Mouse (Mus musculus): ENCODE measurements around the gene Trank1.

Gene Trank1

DNA sequence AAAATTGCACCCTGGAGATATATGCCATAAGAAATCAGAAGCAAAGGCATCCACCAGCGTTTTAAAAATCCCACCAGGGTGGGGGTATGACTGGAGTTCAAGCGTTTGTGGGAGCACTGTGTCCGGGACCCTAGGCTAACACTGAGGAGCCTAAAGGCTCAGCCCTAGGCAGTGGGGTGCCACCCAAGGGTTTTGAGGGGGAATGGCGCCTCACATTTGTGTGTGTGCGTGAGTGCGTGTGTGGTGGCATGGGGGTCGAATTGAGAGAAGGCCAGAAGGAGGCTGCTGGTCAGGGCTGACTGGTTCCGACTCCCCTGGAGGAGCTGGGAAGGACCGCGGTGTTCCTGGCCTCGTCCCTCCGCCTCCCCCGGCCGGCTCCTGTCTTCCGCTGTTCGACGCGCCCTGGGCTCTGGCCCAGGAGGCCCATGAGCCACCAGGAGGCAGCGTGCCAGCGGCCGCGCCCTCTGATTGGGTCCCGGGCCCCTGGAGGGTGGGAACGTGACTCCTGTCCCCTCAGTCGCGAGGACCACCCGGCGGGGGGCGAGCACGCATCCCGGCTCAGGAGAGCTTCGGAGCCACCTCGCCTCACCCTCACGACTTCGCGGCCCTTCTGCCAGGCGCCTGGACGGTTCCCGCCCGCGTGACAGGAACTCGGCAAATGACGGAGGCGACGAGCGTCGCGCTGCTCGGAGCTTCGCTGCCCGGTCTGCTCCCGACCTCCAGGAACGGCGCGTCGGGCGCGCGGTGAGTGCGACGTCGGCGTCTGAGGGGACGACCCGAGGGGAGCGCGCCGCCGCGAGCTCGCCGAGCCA lies at the start of gene Trank1:
Gene Trank1 (plus strand): TSS at position 709 of the 812 bp plus-strand sequence.
- DNase-seq (ENCODE audit: low spot score), result peak; percentile 91

DNA sequence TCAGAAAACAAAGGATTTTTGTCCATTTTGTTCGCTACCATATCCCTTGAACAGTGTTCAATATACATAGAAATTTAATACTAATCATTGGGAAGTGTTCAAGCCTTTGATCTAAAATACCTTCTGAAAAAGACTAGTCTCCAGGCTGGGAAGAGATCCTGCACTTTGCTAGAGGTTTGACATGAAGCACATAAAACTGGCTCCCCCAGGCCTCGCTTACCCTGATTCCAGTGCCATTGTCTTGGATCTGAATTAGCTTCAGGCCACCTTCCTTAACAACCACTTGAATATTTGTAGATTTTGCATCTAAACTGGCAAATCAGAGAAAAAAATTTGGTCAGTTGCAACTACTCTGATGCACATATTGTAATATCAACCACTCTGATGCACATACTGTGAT lies 43.5 kb upstream of the Trank1 start:
- DNase-seq (ENCODE audit: low spot score), result no peak

DNA sequence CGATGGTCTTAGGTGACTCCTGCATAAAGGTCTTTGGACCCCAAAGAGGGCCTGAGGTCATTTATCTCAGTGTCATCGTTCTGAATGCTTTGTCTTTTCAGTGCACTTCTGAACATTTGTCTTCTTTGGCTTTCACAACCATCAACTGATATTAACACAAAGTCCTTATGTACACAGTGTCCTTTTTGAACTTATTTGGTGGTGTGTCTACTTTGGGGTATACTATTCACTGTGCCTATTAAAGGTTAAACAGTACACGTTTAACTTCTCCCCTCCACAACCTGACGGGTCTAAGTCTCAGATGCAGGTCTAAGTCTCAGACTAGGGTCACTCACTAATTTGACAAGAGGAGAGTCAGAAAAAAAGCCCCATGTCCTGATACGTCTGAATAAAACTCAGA lies 40.9 kb upstream of the Trank1 start:
- no peak for DNase-seq (ENCODE audit: low spot score)

DNA sequence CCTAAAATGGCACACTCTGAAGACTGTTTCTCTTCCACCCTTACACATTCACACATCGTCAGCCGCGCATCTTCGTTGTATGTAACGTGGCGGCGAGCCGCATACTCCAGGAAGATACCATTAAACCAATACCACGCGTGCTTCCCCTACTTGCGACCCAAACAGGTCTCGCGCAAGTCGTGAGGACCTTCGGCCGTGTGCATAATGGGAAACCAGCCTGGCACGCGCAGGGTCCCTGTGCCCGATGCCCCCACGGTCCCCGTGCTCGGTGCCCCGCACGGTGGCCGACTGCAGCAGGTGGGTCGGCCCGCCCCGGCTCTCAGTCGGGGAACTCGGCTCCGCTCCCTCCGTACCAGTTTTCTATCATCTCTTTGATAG lies 40.5 kb upstream of the Trank1 start:
- no peak for DNase-seq (ENCODE audit: low spot score)

DNA sequence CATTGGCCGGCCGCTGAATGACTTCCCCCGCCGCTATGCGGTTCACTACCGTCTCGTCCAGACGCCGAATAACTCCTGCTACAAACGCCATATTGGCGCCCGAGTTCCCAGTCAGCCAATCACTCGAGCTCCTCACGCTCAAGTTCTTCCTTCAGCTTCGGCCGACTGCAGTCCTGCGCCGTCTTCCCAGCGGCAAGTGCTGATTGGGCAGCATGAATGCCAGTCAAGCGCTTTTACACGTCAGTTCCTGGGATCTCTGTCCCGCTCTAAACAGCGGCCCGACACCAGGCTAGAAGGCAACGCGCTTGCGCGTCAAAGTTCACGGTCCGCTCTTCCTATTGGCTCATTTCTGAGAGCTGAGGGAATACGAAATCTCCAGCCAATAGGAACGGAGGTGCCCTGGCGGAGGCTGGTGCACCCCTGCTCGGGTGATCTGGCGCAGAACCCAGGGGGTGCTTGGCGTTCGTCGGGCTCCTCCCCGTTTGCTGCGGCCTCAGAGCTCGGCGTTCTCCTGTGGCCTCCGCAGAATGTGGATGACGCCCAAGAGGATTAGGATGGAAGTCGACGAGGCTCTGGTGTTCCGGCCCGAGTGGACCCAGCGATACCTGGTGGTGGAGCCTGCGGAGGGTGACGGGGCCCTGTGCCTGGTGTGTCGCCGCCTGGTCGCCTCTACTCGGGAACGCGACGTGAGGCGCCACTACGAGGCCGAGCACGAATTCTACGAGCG lies 39.9 kb upstream of the Trank1 start, which contains the start of the genes Mlh1 and Epm2aip1:
Gene Mlh1 (minus strand): TSS at position 358 of the 727 bp plus-strand sequence.
Gene Epm2aip1 (plus strand): TSS at position 496 of the 727 bp plus-strand sequence.
- peak; percentile 100 for DNase-seq (ENCODE audit: low spot score)

DNA sequence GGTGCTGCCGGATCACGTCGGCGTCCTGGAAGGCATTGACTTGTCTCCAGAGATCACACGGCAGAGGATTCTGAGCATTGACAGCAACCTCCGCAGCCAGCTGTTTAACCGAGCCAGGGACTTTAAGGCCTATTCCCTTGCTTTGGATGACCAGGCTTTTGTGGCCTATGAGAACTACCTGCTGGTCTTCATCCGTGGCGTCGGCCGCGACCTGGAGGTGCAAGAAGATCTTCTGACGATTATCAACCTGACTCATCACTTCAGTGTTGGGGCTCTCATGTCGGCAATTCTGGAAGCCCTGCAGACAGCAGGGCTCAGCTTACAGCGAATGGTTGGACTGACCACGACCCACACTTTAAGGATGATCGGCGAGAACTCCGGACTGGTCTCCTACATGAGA lies 39.2 kb upstream of the Trank1 start:
- DNase-seq (ENCODE audit: low spot score), result no peak

DNA sequence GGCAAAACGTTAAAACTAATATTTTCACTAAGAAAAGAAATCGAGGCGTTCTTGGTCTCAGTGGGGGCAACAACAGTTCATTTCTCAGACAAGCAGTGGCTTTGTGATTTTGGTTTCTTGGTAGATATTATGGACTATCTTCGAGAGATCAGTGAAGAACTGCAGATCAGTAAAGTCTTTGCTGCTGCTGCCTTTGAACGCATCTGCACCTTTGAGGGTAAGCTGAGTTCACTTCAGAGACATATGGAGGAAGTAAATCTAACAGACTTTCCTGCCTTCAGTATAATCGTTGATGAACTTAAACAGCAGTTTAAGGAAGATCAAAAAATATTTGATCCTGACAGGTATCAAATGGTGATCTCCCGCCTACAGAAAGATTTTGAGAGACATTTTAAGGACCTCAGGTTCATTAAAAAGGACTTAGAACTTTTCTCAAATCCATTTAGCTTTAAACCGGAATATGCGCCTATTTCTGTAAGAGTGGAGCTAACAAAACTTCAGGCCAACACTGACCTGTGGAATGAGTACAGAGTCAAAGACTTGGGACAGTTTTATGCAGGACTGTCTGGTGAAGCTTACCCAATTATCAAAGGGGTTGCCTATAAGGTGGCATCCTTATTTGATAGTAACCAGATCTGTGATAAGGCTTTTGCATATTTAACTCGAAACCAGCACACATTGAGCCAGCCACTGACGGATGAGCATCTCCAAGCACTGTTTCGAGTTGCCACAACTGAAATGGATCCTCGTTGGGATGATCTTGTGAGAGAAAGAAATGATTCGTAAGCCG lies 38.3 kb upstream of the Trank1 start:
- no peak for DNase-seq (ENCODE audit: low spot score)

DNA sequence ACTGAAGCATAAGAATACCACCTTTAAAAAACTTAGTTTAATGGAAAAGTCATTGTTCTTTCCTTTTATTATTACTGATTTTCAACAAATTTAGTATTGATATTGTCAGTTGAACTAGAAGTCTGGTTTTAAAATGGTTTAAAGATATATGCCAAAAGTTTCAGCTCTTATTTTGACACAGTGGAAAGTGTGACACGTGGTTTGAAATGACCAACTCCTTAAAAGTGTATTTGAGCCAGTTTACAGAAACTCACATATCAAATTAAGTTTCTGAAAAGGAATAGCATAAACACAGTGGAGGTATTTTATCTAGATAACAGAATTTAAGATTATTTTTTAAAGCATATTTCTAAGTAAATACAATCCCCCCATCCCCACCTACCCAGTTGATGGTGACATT lies 37.6 kb upstream of the Trank1 start:
- DNase-seq (ENCODE audit: low spot score), result no peak

DNA sequence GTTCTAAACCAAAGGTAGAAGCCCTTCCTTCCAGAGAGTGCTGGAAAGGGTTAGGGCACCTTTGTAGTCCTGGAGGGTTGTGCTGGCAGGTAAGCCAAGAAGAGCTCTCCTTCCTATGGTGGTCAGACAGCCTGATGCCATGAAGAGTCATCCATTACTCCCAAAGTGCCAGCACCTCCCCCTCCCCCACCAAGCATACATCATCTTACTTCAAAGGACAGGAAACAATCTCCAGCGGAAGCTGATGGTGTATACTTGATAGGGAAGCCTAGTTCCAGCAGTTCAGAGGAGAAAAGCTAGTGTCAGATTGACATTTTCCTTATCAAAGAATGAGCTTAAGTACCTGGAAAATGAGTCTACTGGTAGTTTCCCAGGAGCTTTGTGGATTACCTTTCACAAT lies 36.4 kb upstream of the Trank1 start:
- DNase-seq (ENCODE audit: low spot score), result no peak

DNA sequence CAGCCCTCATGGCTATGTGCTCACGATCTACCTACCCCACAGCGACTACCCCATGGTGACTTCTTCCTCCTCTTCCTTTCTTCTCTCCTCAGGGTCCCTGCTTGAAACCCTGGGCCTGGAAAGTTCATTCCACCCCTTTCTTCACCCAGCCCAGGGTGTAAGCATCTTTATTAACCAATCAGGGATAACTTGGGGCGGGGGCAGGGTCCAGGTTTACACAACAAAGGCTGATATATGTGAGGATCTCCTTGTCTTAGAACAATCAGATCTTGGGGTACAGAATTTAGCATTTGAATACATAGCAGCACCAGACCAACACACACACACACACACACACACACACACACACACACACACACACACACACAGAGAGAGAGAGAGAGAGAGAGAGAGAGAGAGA lies 26.5 kb upstream of the Trank1 start:
- no peak for DNase-seq (ENCODE audit: low spot score)

DNA sequence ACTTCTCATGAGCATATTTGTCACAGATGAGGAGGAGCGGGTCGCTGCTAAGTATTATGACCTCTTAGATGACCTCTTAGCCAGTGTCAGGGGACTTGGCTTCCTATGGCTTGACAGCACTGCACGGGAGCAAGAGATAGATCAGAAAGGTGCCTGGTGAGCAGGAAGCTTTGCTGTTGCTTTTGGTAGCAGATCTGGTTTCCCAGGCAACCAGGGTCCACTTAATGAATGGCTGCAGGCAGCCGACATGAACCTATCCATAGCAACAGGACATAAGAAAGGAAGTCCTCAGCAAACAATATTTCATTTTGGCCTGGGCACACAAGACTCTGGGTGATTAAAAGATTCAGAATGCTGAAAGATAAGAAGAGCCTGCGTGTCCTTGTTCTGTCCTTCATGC lies 25.9 kb upstream of the Trank1 start:
- no peak for DNase-seq (ENCODE audit: low spot score)

DNA sequence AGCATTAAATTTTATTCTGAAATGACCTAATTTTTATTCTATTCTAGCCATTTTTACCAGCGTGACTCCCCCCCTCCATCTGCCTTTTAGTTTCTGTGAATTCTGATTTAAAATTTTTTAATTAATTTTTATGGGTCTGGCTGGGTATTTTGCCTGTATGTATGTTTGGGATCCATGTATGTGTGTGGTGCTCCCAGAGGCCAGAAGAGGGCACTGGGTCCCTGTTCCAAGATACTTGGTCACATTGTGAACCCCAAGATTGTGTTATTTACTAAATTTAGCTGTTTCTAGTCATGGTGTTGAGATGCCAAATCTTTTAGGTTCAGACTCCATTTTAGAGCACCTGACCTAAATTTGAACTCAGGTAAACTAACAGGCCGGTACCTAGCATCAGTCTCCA lies 25.1 kb upstream of the Trank1 start:
- no peak for DNase-seq (ENCODE audit: low spot score)

DNA sequence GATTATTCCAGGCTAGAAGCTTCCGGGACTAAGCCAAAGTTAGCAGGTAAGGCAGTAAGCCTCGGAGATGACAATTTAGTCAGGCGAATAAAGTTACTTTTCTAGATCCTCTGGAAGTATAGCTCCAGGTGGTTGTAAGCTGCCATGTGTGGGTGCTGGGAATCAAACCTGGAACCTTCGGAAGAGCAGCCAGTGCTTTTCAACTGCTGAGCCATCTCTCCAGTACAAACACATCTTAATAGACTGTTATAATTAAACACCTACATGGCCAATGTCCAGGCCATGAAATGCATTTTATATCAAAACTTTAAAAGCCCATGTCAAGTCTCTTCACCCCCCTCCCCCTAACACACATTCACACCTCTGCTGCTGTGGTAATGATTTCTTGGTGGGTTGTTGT lies 23.6 kb upstream of the Trank1 start:
- DNase-seq (ENCODE audit: low spot score), result no peak

DNA sequence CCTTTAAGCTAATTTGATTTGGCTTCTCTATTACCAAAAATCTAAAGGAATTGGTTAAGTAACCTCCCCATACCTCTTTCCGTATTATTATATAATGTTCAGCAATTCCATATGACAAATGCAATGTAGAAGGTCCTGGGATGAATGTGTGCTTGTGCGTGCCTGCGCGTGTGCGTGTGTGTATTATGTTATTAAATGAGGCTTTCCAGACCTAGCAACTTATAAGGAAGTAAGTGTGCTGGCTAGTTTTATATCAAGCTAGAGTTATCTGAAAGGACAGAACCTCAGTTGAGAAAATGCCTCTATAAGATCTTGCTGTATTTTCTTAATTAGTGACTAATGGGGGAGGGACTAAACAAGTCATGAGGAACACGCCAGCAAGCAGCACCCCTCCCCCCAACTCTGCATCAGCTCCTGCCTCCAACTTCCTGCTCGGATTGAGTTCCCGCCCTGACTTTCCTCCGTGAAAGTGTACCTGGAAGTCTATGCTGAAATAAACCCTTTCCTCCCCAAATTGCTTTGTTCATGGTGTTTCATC lies 22.2 kb upstream of the Trank1 start:
- DNase-seq (ENCODE audit: low spot score), result no peak

DNA sequence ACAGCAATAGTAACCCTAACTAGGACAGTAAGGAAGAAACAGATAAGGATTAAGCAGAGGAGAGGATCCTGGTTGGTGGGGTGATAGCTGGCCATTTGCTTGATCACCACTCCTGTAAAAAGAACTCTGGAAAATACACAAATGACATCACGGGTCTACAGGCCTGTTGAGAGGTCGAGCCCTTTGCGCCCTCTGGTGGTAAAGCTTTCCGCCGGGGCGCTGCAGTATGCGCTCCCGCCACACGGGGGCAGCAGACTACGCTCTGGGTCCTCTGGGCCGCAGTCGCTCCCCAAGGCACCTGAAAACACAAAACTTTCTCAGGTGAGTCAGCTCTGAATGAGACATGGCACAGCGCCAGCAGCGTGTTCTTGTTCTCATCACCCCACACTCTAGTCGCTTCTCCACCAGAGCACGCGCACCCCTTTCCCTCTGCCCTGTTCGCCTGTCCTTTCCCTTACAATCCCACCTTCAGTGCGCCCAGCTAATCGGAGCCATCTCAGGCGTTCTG lies 21.7 kb upstream of the Trank1 start:
- DNase-seq (ENCODE audit: low spot score), result peak; percentile 83

DNA sequence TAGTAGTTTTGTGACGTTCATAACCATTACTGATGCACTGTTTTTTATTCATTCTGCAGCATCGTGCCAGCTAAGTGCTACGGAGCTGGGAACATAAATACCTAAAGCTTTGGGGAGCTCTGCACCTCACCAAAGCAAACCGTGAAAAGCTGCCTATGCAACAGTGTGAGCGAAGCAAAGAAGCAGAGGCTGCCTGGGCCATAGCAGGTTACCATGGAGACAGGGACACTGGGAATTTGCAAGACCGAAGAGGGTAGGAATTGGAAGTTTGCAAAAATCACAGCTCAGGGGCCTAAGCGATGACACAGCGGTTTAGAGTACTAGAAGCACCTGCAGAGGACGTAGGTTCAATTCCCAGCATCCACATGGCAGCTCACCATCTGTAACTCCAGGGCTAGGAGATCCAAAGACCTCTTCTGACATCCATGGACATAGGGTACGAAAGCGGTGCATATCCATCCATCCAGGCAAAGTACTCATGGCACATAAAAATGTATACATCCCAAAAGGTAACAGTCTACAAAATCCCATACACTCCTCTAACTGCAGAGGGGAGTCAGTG lies 20.9 kb upstream of the Trank1 start:
- DNase-seq (ENCODE audit: low spot score), result no peak

DNA sequence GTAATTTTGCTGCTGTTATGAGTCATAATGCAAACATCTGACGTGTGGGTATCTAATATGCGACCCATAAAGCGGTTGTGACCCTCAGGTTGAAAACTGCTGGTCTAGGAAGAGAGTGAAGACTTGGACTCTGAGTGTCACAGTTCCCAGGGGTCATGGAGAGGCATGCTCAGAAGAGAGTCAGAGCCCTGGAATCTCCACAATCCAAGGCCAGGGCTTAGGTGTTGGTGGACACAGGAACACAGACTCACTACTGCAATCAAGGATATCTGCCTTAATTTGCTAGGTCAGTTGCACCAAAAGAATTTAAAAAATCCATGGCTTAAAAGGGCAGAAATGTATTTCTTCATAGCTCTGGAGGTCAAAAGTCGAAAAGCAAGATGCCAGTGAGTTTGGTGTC lies 18.3 kb upstream of the Trank1 start:
- no peak for DNase-seq (ENCODE audit: low spot score)

DNA sequence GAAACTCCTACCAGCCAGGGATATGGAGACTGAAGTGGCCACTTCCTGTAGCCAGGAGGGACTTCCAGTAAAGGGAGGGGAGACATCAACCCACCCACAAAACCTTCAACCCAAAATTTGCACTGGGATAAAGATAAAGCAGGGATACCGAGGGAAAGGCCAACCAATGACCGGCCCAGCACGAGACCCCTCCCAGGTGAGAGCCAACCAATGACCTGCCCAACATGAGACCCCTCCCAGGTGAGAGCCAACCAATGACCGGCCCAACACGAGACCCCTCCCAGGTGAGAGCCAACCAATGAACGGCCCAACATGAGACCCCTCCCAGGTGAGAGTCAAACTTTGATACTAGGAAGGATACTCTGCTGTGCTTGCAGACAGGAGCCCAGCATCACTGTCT lies 16.6 kb upstream of the Trank1 start:
- peak; percentile 48 for DNase-seq (ENCODE audit: low spot score)

DNA sequence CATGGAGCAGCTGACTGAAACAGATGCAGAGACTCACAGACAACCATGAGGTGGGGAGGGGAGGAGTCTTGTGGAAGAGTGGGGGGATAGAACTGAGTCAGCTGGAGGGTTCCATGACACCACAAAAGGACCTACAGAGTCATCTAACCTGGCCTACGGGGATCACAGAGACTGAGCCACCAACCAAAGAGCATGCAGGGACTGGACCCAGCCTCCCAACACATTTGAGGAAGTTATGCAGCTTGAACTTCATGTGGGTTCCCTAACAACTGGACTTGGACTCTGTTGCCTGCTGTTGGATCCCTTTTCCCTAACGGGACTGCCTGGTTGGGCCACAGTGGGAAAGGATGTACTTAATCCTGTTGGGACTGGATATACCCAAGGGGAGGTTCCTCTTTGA lies 16.2 kb upstream of the Trank1 start:
- no peak for DNase-seq (ENCODE audit: low spot score)

DNA sequence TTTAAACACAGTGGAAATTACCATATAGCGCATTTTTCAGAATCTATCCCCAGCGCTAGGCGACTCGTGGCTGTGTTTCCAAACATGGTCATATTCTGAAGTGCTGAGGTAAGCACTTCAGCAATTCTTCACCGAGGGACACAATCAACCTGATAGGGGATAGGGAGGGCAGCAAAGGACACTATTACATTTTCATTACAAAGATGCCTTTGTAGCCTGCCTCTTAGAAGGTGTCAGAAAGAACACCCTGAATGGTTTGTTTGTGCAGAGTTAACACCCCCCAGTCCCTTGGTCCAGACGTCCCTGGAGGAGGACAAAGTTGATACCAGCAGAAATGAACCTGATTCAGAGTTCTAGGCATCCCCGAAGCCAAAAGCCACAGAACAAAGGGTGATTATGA lies 15.1 kb upstream of the Trank1 start:
- peak; percentile 64 for DNase-seq (ENCODE audit: low spot score)

DNA sequence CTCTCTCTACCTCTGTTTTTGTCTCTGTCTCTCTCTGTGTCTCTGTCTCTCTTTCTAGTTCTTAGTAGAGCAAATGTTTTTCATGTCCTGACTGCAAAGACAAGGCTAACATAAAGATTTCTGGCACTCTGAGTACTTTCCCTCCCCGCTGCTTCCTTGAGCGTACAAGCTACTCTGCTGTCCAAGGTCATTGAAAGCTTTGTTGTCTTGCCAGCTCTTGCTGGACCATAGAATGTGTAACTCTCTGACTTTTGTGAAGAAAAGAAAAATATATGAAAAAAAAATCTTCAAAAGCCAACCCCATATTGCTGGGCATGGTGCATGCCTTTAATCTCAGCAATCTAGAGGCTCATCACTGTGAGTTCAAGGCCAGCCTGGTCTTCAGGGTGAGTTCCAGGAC lies 12.9 kb upstream of the Trank1 start:
- DNase-seq (ENCODE audit: low spot score), result peak; percentile 71

Measured in testis, postnatal 14 days (tissue).